Mouse (Mus musculus) C2C12 (cell line): ENCODE data around the gene Sort1. TPM values are rescaled to one million over a fixed set of nuclear protein-coding genes. Genes with fewer than 3 reads are reported as not detected.

Source experiments
- H3K27me3 ChIP-seq: one replicate; pipeline ENCODE4 v1.6.1; 2011; ENCODE audit not compliant: control insufficient read depth, insufficient read depth, insufficient read length
- H3K36me3 ChIP-seq: one replicate; pipeline ENCODE4 v1.6.1; 2011; ENCODE audit not compliant: control insufficient read depth, insufficient read depth
- H3K4me3 ChIP-seq: one replicate; pipeline ENCODE4 v1.5.1; 2011; ENCODE audit warnings: mild to moderate bottlenecking, control low read depth; ENCODE audit not compliant: poor library complexity, insufficient read depth, severe bottlenecking
- H3K79me2 ChIP-seq: one replicate; pipeline ENCODE4 v1.6.1; 2011; ENCODE audit not compliant: control insufficient read depth, insufficient read depth
- H3K79me3 ChIP-seq: one replicate; pipeline ENCODE4 v1.6.1; 2011; ENCODE audit warnings: low read depth, control low read depth
- H3ac ChIP-seq: one replicate; pipeline ENCODE3; 2011; ENCODE audit warnings: low read depth; ENCODE audit not compliant: control insufficient read depth, insufficient read length
- CEBPB ChIP-seq: IDR thresholded peaks from one replicate; pipeline ENCODE4 v1.6.1; 2011; ENCODE audit warnings: low read depth, mild to moderate bottlenecking, control low read depth, moderate library complexity
- CTCF ChIP-seq: IDR thresholded peaks from one replicate; pipeline ENCODE4 v1.5.1; 2011; ENCODE audit not compliant: control insufficient read depth, insufficient read depth, insufficient read length
- FOSL1 ChIP-seq: IDR thresholded peaks from one replicate; pipeline ENCODE4 v1.8.0; 2011; ENCODE audit warnings: mild to moderate bottlenecking, low read length; ENCODE audit not compliant: poor library complexity, insufficient read depth, severe bottlenecking
- MAX ChIP-seq: IDR thresholded peaks from one replicate; pipeline ENCODE4 v1.6.1; 2011; ENCODE audit warnings: mild to moderate bottlenecking, control low read depth
- MYOD1 ChIP-seq: IDR thresholded peaks from one replicate; pipeline ENCODE4 v1.6.1; 2011; ENCODE audit warnings: low read depth; ENCODE audit not compliant: control insufficient read depth, insufficient read length
- MYOG ChIP-seq: IDR thresholded peaks from one replicate; pipeline ENCODE4 v1.6.1; 2011; ENCODE audit not compliant: control insufficient read depth, insufficient read length; ENCODE audit errors: extremely low read depth
- USF1 ChIP-seq: IDR thresholded peaks from one replicate; pipeline ENCODE4 v1.6.1; 2011; ENCODE audit warnings: low read depth, mild to moderate bottlenecking, control low read depth, moderate library complexity
- polyA plus RNA-seq: library from polyadenylated mRNA; unstranded; fragments of >200 nt; fragmentation: generic; extraction: Trizol; gene quantifications from one replicate; pipeline ENCODE4 v1.2.1, GENCODE M21; 2012; ENCODE audit warnings: missing spikeins

Gene Sort1
- polyA plus RNA-seq, 1 experiment, result 0.41 TPM

DNA sequence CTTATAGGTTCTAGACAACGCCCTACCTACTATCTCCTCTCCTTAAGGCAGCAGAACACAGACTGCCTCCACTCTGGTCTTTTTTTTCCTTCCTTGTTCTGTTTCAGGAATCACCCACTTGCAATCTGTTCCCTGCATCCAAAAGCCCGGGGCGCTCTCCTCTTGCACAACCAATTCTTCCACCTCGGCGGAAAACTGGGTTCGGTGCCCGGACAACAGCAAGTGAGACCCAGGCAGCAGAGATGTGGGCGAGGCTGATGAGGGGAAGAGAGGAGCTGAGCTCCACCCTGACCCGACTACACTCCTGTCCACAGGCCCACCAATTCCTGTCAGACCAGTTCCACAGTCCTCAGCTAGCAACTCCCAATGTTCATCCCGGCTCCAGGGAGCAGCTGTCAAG is 102.3 kb downstream of the Sort1 start:
- no peak overlapping the region for H3ac ChIP-seq
- peaks cover 2% of the 10 kb centered on the region for H3K79me3 ChIP-seq
- TF ChIP-seq CTCF (no peak), USF1 (no peak), MYOD1 (no peak), CEBPB (no peak), MAX (no peak), FOSL1 (no peak), MYOG (no peak)
- peaks cover 17% of the 10 kb centered on the region for H3K36me3 ChIP-seq
- H3K4me3 ChIP-seq, result no peak overlapping the region
- H3K27me3 ChIP-seq, result no peaks in the 10 kb centered on the region
- peaks cover 14% of the 10 kb centered on the region for H3K79me2 ChIP-seq

DNA sequence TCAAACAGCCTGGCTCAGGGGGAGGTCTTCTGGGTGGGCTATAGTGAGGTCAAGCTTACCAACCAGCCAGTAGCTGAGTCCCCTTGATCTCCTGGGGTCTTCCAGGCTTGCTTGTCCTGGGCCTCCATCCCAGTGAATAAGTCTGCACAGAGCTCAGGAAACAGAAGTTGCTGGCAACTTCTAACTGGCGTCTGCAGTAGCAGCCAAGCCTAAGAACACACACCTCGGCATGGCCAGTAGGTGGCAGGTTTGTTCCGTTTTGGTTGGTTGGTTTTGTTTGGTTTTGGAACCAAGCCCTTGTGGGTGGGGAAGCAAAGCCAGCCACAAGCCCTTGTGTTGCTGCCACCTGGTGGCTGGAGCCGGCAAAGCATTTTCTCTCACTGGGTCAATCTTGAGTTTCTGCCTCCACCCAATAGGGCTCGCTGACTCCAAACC is 105.2 kb downstream of the Sort1 start:
- TF ChIP-seq CTCF (peak; percentile 73), MAX (peak; percentile 23), FOSL1 (no peak)
- no peak overlapping the region for H3K4me3 ChIP-seq
- peaks cover 2% of the 10 kb centered on the region for H3K79me3 ChIP-seq
- H3K27me3 ChIP-seq, result peaks cover 27% of the 10 kb centered on the region
- peaks cover 17% of the 10 kb centered on the region for H3K36me3 ChIP-seq
- no peak overlapping the region for H3ac ChIP-seq
- peaks cover 14% of the 10 kb centered on the region for H3K79me2 ChIP-seq

DNA sequence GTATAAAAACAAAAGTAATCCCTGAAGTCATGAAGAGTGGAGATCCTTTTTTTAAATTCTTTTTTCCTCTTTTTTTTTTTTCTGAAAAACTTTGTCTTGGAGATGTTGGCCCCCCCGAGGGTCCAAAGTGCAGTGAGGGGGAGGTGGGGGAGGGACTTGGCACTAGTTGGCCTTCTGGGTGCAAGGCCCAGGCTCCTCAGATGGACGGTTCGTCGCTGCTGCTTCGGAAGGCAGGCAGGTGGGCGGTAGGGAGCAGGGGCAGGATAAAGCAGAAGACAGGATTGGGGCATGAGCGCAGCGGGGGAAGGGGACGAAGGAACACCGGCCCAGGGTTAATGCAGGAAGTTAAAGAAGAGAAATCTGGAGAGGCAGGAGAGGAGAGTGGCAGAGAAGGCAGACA is 108.4 kb downstream of the Sort1 start:
- H3K36me3 ChIP-seq, result peaks cover 5% of the 10 kb centered on the region
- H3ac ChIP-seq, result no peak overlapping the region
- no peak for TF ChIP-seq CEBPB
- no peak for TF ChIP-seq USF1
- no peak for TF ChIP-seq MAX
- TF ChIP-seq FOSL1, result no peak
- no peak for TF ChIP-seq CTCF
- TF ChIP-seq MYOD1, result no peak
- TF ChIP-seq MYOG, result no peak
- no peak overlapping the region for H3K4me3 ChIP-seq
- H3K79me2 ChIP-seq, result no peaks in the 10 kb centered on the region
- peaks cover 57% of the 10 kb centered on the region for H3K27me3 ChIP-seq
- no peaks in the 10 kb centered on the region for H3K79me3 ChIP-seq

DNA sequence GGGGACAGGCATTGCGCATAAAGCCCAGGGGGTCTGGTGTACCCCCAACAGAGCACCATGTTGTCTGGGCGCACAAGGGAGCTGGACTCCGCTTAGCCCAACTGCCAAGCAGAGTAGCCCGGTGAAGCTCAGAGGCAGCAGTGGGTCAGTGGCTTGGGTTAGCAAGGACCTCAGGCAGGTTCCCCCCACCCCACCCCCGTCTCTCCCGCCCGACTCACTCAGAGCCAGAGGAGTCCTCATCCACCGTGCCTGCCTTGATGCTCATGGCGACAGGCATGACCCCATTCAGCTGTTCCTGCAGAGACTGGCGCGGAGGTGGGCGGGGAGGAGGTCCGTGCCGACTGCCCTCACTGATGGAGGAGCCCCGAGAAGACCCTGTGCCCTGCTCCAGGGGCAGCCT is 108.9 kb downstream of the Sort1 start:
- no peaks in the 10 kb centered on the region for H3K79me3 ChIP-seq
- peaks cover under 1% of the 10 kb centered on the region for H3K36me3 ChIP-seq
- no peak overlapping the region for H3ac ChIP-seq
- H3K27me3 ChIP-seq, result peaks cover 62% of the 10 kb centered on the region
- TF ChIP-seq MYOD1 (no peak), CTCF (no peak), USF1 (no peak), MYOG (no peak), CEBPB (no peak), FOSL1 (no peak), MAX (no peak)
- H3K4me3 ChIP-seq, result no peak overlapping the region
- no peaks in the 10 kb centered on the region for H3K79me2 ChIP-seq

DNA sequence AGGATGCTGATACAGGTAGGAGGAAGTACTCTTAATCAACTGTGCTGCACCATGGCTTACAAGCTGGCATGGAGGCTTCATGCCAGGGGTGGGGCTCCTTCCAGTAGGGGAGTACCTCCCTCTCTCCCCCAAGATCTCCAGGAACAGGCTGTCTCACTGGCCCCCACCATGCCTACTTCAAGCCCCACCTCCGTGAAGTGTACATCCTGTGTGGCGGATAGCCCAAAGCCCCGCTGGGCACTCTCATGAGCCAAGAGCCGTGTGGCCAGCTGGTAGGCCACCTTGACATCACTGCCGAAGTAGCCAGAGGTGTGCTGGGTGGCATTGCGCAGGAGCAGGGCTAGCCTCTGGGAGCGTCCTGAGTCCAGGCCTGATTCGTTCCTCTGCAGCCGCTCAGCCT is 114.4 kb downstream of the Sort1 start:
- Histone ChIP-seq H3K79me2 (no peaks in the 10 kb centered on the region), H3K4me3 (no peak overlapping the region), H3K36me3 (no peaks in the 10 kb centered on the region), H3ac (no peak overlapping the region), H3K27me3 (peaks cover 90% of the 10 kb centered on the region), H3K79me3 (no peaks in the 10 kb centered on the region)
- TF ChIP-seq MAX (no peak), FOSL1 (no peak), CEBPB (no peak), USF1 (no peak), MYOD1 (no peak), MYOG (no peak), CTCF (no peak)

DNA sequence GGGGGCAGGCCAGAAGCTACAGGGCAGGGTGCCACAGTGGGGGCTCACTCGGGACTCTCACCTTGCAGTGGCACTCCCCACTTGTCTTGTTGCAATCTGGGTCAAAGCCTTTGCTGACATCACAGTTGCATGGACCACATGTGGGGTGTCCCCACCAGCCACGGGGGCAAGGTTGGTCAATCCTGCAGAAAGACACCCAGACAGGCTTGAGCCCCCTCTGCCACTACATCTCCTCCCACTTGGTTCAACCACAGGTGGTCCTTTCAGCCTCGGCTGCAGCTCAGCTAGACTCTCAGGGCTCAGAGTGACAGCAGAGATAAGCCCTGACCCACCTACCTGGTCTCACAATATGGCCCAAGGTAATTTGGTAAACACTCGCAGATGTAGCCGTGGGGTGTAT is 116.6 kb downstream of the Sort1 start:
- Histone ChIP-seq H3K36me3 (no peaks in the 10 kb centered on the region), H3ac (no peak overlapping the region), H3K27me3 (peaks cover 89% of the 10 kb centered on the region), H3K4me3 (no peak overlapping the region), H3K79me3 (no peaks in the 10 kb centered on the region), H3K79me2 (no peaks in the 10 kb centered on the region)
- TF ChIP-seq CTCF, result no peak
